Mouse (Mus musculus): ENCODE results near the gene Slc25a10.
"Not testable (repeated sequence)": the region's sequence is repeated elsewhere in the genome, so short reads cannot be mapped to it uniquely, and the experiment has no call there.

Slc25a10 gene

DNA sequence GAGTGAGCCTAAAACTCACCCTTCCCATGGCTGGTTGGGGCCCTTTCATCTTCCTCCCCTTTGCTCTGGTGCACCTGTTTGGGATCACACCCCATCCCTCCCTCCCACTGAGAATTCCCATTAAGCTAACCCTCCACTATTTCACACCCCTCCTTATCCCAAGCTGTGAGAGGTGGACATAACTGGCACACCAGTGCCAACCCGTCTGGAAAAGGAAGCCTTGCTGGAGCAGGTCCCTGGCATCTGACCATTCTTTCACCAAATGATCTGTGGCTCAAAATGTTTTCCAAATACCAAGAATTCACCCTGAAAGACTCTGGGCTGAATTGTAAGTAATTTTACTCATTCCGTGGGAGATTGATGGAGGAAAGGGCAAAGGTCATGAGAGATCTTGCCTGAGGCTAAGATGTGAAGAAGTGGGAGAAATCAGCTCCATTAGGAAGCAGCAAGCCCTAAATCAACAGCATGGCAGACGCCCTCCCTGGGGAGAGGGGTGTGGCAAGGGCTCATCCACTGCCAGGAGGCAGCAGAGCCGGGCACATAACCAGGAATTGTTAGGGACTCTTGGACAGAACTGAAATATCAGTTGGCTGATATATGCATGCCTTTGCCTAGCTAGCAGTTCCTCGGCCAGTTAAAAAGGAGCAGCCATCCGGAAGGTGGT lies 21.3 kb downstream of the Slc25a10 start:
- DNase-seq = no peak

DNA sequence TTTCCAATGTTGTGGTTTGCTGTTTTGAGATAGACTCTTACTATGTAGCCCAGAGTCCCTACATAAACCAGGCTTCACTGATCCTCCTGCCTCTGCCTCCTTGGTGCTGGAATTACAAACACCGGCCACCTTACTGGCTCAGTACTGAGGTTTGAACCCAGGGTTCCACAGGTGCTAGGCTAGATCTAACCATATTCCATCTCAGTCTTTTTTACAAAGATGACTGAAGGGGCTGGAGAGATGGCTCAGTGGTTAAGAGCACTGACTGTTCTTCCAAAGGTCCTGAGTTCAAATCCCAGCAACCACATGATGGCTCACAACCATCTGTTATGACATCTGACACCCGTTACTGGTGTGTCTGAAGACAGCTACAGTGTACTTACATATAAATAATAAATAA lies 22.6 kb downstream of the Slc25a10 start:
- not testable (repeated sequence) for DNase-seq

DNA sequence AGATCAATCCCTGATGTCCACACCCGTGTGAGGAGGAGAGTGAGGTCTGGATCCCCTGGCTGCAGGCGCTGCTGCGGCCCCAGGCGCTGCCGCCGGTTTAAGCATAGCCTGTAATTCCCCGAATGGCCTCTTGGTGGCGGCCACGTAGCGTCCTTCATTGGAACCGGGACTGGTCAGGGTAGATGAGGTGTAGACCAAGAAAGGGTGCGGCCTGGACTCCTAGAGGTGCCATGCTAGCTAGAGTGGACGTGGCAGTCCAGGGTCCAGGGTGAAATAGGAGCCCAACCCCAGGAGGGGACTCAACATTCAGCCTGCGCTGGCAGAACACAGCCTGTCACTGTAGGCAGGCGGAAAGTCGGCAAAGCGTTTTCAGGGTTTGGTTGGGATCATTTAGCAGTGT lies 24.0 kb downstream of the Slc25a10 start:
- DNase-seq = peak; percentile 93

DNA sequence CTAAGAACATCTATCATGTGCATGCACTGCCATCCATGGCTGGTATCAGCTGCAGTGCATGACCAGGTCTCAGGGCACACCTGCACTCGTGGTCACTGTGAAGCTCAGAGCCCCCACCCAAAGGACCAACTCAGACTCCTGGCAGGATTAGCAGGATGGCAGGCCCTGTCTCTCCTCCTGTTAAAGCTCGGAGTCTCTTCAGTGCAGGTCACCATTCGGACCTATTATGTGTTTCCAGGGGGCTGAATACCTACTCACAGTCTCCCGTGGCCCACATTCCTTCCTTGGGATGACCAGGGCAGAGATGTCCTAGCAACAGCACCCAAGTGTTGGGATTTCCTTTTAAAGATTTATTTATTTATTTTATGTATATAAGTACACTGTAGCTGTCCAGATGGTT lies 25.5 kb downstream of the Slc25a10 start:
- DNase-seq = no peak

- peak; percentile 70 for DNase-seq
These were observed 26.4 kb downstream of the Slc25a10 start for GRCm38 (mm10) chr11:120518027-120518426.

- DNase-seq = peak; percentile 43
These were observed 26.9 kb downstream of the Slc25a10 start for GRCm38 (mm10) chr11:120518558-120518957.

DNA sequence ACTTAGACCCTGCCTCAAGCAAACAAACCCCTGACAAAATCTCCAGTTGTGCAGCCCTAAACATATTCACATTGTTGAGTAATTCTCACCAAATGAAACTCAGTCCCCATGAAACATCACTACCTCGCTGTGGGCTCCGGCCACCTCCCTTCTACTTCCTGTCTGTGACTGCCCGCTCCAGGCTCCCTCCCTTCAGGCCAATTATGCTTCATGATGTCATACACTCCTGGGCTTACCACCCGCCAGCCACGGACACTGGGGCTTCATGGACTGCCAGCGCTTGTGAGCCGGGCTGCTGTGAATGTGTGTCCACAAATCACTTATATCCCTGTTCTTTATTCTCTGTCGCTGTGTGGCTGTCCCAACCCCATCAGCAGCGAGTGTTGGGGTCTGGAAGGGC lies 28.1 kb downstream of the Slc25a10 start:
- DNase-seq = peak; percentile 83

DNA sequence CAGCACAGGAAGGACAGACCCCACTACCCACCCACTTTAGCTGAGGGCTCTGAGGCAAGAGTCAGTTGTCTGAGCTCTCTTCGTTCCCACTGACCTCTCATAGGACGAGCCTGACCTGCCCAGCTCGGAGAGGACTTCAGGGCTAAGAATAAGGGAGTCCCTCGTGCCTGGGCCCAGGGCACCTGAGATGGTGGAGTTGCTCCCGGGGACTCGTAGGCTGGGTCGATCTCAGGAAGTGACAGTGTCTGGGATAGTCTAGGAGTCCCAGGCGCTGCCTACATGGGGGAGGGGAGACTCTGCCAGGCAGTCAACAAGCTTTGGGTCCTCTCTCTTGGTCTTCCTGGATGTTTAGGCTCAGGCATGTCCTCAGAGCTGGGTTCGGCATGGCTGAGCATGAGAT lies 28.9 kb downstream of the Slc25a10 start:
- DNase-seq = no peak

DNA sequence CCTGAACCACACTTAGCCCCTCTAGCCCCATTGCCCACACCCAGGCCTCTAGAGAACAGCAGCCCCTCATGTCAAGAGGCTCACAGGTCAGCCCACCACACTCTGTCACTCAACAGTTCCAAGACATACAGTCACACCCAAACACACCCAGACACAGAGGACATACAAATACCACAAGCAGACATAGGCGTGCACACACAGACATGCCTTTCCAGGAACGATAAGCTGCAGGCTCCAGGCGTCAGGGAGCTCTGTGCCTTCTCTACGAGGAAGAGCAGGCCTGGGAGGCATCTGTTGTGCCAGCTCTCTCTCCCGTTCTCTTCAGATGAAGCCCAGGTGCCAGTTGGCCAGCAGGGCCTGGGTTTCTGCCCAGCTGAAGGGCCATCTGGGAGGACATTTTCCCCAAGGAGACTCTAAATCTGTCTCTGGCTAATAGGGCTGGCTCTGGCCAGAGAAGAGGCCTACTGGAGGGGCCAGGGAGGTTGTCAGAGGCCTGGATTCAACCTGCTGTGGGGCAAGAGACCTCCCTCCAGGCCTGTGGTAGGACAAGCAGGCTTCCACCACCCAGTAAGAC lies 29.4 kb downstream of the Slc25a10 start:
- no peak for DNase-seq

GRCm38 (mm10) chr11:120522581-120522980 lies 30.9 kb downstream of the Slc25a10 start:
- DNase-seq = no peak

GRCm38 (mm10) chr11:120525959-120526358 lies 34.3 kb downstream of the Slc25a10 start:
- no peak for DNase-seq

DNA sequence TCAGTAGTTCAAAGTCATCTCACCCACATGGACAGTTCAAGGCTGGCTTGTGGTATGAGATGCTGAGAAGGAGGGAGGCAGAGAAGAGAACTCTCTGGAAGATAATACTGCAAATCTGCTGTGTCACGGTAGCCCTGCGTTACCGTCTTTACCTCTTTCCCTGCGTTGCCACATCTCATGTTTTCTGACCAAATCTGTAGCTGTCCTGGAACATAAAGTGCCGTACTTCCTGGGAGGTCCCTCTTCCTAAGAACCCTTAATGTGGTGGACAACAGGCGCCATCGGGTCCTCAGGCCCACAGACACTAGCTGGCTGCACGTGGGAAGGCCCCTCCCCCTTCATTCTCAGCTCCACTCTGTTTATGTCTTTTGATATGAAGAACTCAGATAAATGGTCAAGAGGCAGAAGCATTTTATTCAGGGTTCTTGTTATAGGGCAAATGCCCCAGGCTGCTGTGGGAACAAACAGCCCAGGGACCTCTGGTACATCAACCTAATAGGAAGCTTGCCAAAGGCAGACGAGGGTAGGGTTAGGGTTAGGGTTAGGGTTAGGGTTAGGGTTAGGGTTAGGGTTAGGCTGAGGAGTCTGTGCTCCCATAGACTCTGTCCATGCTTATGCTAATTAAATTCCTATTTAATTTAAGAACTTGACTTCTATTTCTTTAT lies 36.2 kb downstream of the Slc25a10 start:
- DNase-seq = no peak

DNA sequence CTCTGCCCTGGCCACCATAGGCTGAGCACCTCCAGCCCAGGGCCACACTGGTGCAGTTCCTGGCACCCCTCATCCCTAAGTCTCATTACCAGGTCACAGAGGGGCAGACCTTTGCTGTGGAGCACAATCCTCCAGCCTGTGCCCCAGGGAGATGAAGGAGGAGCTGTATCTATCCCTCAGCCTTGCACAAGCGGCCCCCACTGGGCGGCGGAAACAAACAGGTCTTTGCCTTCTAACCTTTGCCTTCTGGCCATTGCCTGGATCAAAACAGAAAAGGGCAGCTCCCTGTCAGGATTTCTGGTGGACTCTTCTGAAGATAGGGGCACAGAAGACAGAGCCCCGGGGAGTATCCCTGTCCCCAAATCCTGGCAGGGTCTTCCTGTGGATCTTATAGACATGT lies 37.3 kb downstream of the Slc25a10 start:
- no peak for DNase-seq

DNA sequence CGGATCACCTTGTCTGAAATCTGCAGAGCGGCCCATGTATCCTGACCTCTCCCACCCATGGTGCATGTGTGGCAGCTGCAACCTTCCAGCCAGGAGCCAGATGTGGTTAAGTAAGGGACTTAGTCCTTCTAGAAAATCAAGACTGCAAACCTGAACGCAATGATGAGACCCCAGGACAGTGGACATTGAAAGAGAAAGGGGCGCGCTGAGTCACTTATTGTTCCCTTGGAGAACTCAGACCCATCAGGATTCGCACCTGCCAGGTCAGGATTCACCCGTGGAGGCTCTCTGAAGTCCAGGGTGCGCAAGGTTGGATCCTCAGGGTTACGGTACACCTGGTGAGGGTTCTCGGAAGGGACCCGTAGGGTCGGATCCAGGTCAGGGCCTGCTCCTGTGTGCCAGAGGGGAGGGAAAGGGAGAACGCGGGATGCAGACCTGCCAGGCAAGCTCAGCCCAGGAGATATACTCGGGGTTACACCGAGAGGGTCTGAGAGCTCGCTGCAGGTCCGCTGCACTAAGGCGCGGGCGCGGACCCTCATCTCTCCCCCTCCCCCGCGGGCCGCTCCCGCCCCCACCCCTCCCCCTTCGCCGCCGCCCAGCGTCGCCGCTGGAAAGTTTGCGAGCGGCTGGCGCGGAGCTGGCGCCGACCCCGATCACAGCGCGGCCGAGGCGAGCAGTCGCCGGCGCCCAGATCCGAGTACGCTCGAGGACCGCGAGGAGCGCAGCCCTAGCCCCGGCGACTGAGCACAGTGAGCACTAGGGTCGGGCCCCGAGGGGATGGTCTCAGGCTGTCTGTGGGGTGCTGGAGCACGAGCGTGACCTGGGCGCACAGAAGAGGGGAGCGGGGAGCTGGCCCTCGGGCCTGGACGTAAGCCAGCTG lies 38.7 kb downstream of the Slc25a10 start, which contains the start of gene Gcgr:
Gcgr (plus strand) TSS at position 615 of the 880 bp plus-strand sequence.
- no peak for DNase-seq

DNA sequence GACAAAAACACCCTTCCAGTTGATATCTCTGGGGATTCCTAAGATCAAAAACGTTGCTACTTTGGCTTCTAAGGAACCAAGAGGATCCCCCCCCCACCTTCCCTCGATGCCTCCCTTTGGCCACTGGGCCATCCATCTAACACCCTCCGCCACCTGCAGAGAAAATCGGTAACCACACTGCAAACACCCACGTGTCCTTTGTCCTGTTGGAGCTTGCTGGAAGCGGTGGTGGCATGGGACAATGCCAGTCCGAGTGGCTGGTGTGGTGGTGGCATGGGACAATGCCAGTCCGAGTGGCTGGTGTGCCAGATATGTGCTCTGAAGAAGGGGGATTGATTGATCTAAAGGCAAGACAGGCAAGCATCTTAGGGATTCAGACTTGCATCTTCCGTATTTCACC lies 40.0 kb downstream of the Slc25a10 start:
- DNase-seq = no peak

DNA sequence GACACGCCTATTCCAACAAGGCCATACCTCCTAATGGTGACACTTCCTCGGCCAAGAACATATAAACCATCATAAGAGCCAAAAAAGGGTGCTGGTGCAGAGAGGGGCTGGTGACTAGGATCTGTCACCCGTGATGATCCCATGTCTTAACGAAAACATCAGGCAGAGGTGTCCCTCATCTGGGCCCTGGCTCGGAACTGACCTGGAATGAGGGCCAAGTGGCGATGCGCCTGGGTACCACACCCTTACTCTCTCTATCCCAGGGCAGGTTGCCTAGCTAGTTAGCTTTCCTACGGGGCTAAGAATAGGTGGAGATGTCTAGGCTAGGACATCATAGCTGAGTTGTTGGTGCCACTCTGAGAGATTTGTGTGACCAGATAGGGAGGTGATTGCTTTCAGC lies 42.5 kb downstream of the Slc25a10 start:
- DNase-seq = no peak

DNA sequence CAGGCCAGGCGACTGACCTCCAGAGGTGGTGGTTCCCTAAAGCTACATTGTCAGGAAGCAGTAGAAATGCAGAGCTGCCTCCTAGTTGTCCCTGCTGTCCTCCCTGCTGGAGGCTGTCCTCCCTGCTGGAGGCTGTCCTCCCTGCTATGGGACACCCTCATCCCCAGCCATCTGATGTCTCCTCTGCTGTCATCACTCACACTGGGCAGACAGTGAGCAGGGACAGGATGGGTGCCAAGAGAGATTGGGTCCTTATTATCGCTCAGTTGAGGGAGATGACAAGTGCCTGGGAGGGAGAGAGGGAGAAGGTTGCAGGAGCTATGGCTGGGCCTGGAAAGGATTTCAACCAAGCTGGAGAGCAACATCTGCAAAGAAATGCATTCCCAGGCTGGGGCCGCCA lies 43.5 kb downstream of the Slc25a10 start:
- DNase-seq = no peak

DNA sequence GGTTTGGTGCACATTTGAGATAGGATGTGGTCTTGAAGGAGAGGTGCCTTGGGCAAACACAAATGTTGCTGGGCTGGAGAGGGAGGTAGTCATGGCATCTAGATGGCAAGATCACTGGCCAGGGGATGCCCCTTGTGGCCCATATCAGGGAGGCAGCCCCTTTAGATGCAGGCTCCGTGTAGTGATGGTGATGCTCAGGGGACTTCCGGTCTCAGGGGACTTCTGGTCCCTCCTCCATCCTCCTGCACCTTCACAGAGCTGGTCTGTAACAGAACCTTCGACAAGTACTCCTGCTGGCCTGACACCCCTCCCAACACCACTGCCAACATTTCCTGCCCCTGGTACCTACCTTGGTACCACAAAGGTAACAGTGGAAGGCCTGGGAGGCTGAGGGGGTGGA lies 44.2 kb downstream of the Slc25a10 start:
- no peak for DNase-seq

- DNase-seq = peak; percentile 57
These were observed 46.8 kb downstream of the Slc25a10 start for GRCm38 (mm10) chr11:120538485-120538884.

- DNase-seq = no peak
These were observed 47.3 kb downstream of the Slc25a10 start for GRCm38 (mm10) chr11:120538955-120539284.

DNA sequence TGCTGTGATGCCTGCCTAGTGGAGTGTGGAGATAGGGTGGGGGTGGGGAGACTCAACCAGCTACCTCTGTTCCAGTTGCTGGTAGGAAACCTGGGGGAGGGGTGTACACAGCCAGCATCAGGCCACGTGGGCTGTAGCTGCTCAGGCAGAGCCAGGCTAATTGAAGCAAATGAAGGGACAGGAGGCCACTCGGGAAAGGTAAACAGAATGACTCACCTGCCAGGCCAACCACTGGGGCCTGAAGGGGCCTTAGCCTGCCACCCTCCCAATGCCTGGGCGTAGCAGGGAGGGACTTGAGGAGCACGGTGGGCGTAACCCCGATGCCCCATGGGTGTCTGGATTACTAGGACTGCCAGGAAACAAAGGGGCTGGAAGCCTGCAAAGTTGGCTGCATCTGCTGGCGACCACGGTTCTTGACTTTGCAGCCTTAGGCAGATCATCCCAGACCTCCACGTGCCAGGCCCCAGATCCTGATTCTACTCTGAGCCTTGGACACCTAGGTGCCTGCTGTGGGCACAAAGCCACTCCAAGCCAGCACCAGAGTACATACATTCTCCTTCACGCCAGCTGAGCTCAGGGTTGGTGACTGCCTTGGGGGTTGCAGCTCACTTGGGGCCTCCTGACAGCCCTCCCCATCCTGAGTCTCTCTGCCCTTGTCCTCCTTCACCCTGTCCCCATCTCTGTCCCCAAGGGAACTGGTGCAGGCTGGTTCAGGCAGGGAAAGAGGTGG lies 47.8 kb downstream of the Slc25a10 start:
- peak; percentile 65 for DNase-seq

DNA sequence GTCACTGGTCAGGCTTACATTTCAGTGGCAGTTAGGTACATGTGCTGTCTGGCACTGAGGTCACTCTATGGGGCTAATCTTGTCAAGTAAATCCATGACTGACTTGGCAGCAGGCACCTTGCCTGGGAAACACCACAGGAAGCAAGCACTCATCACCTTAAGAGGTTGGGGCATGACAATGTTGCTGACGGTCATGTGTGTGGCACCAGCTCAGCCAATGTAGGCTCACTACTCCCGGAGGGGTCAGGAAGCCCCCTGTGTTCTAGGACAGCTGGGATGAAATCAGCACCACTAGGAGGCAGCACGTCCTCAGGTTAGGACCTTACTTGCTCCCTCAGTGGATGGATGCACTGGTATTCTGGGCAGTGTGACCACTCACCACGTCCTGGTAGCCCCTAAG lies 50.3 kb downstream of the Slc25a10 start:
- DNase-seq = peak; percentile 41

DNA sequence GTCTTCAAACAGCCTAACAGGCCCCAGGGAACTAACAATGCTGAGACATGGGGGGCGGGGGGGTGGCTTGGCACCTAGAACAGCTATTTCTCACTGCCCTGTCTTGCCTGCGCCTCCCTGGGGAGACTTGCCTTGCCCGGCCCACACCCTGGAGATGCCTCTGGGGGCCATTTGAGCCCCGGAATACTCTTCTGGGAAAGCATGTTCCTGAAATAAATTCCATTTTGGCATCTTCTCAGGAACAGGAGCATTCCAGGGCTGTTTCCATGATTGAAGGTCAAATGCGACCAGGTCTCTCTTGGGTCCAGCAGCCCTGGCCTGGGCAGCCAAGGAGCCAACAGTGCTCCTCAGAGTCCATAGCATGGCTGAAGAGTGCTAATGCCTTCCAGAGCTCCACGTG lies 50.7 kb downstream of the Slc25a10 start:
- no peak for DNase-seq
